Mouse (Mus musculus): ENCODE measurements around the gene Calr3. TPM values are rescaled to one million over a fixed set of nuclear protein-coding genes. Genes with fewer than 3 reads are reported as not detected.
A peak's percentile ranks its signal among the peaks of the same experiment; 100 is the strongest.

The Calr3 gene
- total and polyA plus RNA-seq, 3 experiments, result 2.7 to 4.0 TPM; not detected in 1

- Histone ChIP-seq H3K9ac (ENCODE audit: control insufficient read depth, low read depth, low read length, poor library complexity, severe bottlenecking) (peak overlapping the region; percentile 85), H3K9me3 (replicated peaks; ENCODE audit: insufficient read depth, low read length) (no peaks in the 10 kb centered on the region), H3K36me3 (ENCODE audit: control insufficient read depth in 1 of 2, insufficient read depth in 2 of 2, low read length in 2 of 2) (peaks cover 0 to 18% of the 10 kb centered on the region in 2 experiments; a peak in 2 of 4 replicates), H3K27ac (ENCODE audit: control insufficient read depth, low read depth, low read length) (peak overlapping the region; percentile 68), H3K79me2 (ENCODE audit: control insufficient read depth, insufficient read depth, low read length, poor library complexity) (peaks cover 20% of the 10 kb centered on the region), H3K4me1 (ENCODE audit: control insufficient read depth in 1 of 2, insufficient read depth in 2 of 2, low read length in 2 of 2) (peaks cover 2 to 19% of the 10 kb centered on the region in 2 experiments; a peak in 3 of 4 replicates), H3K4me3 (ENCODE audit: control insufficient read depth in 1 of 2, insufficient read depth in 1 of 2, low read depth in 2 of 2, low read length in 2 of 2) (peak overlapping the region; percentile 59 to 79), H3K27me3 (ENCODE audit: control insufficient read depth in 1 of 2, insufficient read depth in 2 of 2, low read length in 2 of 2) (no peaks in the 10 kb centered on the region)
- no peak for DNase-seq (ENCODE audit: low read depth, low spot score)
- TF ChIP-seq ZMIZ1 (IDR thresholded peaks at IDR 0.05; ENCODE audit: low read depth, low read length) (no peak), JUND (IDR thresholded peaks at IDR 0.05; ENCODE audit: low read depth, low read length) (no peak), NRF1 (IDR thresholded peaks at IDR 0.05; ENCODE audit: insufficient read depth, low read depth, low read length, poor library complexity, severe bottlenecking) (no peak), TCF12 (IDR thresholded peaks at IDR 0.05; ENCODE audit: low read depth, low read length) (no peak), HCFC1 (IDR thresholded peaks at IDR 0.05; ENCODE audit: low read depth, low read length) (no peak; the same call in 1 of the 2 replicates), TBP (IDR thresholded peaks at IDR 0.05; ENCODE audit: low read depth, low read length) (no peak)
These were observed 302 bp upstream of the Calr3 start for GRCm38 (mm10) chr8:72443994-72444350.

GRCm38 (mm10) chr8:72438248-72439015, 5.2 kb downstream of the Calr3 start:
- Histone ChIP-seq H3K4me3 (ENCODE audit: control insufficient read depth in 1 of 2, insufficient read depth in 1 of 2, low read depth in 2 of 2, low read length in 2 of 2) (no peak overlapping the region), H3K4me1 (ENCODE audit: control insufficient read depth in 1 of 2, insufficient read depth in 2 of 2, low read length in 2 of 2) (peaks cover 0 to 12% of the 10 kb centered on the region in 2 experiments; a peak in 2 of 4 replicates), H3K36me3 (ENCODE audit: control insufficient read depth in 1 of 2, insufficient read depth in 2 of 2, low read length in 2 of 2) (peaks cover 0 to 8% of the 10 kb centered on the region in 2 experiments; a peak in 2 of 4 replicates), H3K27ac (ENCODE audit: control insufficient read depth, low read depth, low read length) (no peak overlapping the region), H3K27me3 (ENCODE audit: control insufficient read depth in 1 of 2, insufficient read depth in 2 of 2, low read length in 2 of 2) (no peaks in the 10 kb centered on the region), H3K79me2 (ENCODE audit: control insufficient read depth, insufficient read depth, low read length, poor library complexity) (no peaks in the 10 kb centered on the region; the same call in 1 of the 2 replicates), H3K9ac (ENCODE audit: control insufficient read depth, low read depth, low read length, poor library complexity, severe bottlenecking) (no peak overlapping the region), H3K9me3 (replicated peaks; ENCODE audit: insufficient read depth, low read length) (no peaks in the 10 kb centered on the region)
- TF ChIP-seq RCOR1 (IDR thresholded peaks at IDR 0.05; ENCODE audit: low read depth, low read length) (no peak), UBTF (IDR thresholded peaks at IDR 0.05; ENCODE audit: borderline replicate concordance, insufficient read depth, low read depth, low read length) (no peak), USF1 (IDR thresholded peaks at IDR 0.05; ENCODE audit: low read depth, low read length) (no peak), MXI1 (IDR thresholded peaks at IDR 0.05; ENCODE audit: low read depth, low read length) (no peak), POLR2A (IDR thresholded peaks at IDR 0.05; ENCODE audit: control insufficient read depth in 1 of 2, insufficient read depth in 1 of 2, low read depth in 1 of 2, low read length in 2 of 2, poor library complexity in 1 of 2) (no peak)
- DNase-seq (ENCODE audit: low read depth, low spot score), result no peak

- no peak for TF ChIP-seq BHLHE40 (IDR thresholded peaks at IDR 0.05; ENCODE audit: borderline replicate concordance, low read depth, low read length)
- no peak for TF ChIP-seq E2F4 (IDR thresholded peaks at IDR 0.05; ENCODE audit: borderline replicate concordance, low read depth, low read length)
- TF ChIP-seq MXI1 (IDR thresholded peaks at IDR 0.05; ENCODE audit: low read depth, low read length), result no peak
- no peak for TF ChIP-seq MAZ (IDR thresholded peaks at IDR 0.05; ENCODE audit: low read depth, low read length)
- TF ChIP-seq CHD2 (IDR thresholded peaks at IDR 0.05; ENCODE audit: low read length), result no peak
- TF ChIP-seq NRF1 (IDR thresholded peaks at IDR 0.05; ENCODE audit: insufficient read depth, low read depth, low read length, poor library complexity, severe bottlenecking), result no peak
- TF ChIP-seq POLR2A (IDR thresholded peaks at IDR 0.05; ENCODE audit: control insufficient read depth in 1 of 2, insufficient read depth in 1 of 2, low read depth in 1 of 2, low read length in 2 of 2, poor library complexity in 1 of 2), result no peak
- no peak for TF ChIP-seq MEF2A (IDR thresholded peaks at IDR 0.05; ENCODE audit: extremely low read depth, insufficient replicate concordance, low read depth, low read length, poor library complexity, severe bottlenecking)
- no peak for TF ChIP-seq GABPA (IDR thresholded peaks at IDR 0.05; ENCODE audit: low read depth, low read length)
- TF ChIP-seq NELFE (IDR thresholded peaks at IDR 0.05; ENCODE audit: low read depth, low read length), result no peak
- H3K79me2 ChIP-seq (ENCODE audit: control insufficient read depth, insufficient read depth, low read length, poor library complexity), result no peaks in the 10 kb centered on the region
- no peak overlapping the region for H3K4me3 ChIP-seq (ENCODE audit: control insufficient read depth in 1 of 2, insufficient read depth in 1 of 2, low read depth in 2 of 2, low read length in 2 of 2)
- DNase-seq (ENCODE audit: low read depth, low spot score), result peak; percentile 74
- 0 out of 4 replicates have a peak, but pooled peaks cover 0 to 6% of the 10 kb centered on the region in 2 experiments for H3K4me1 ChIP-seq (ENCODE audit: control insufficient read depth in 1 of 2, insufficient read depth in 2 of 2, low read length in 2 of 2)
- no peaks in the 10 kb centered on the region; a peak in 1 of 4 replicates for H3K36me3 ChIP-seq (ENCODE audit: control insufficient read depth in 1 of 2, insufficient read depth in 2 of 2, low read length in 2 of 2)
- no peak overlapping the region for H3K27ac ChIP-seq (ENCODE audit: control insufficient read depth, low read depth, low read length)
- H3K9ac ChIP-seq (ENCODE audit: control insufficient read depth, low read depth, low read length, poor library complexity, severe bottlenecking), result no peak overlapping the region
- H3K27me3 ChIP-seq (ENCODE audit: control insufficient read depth in 1 of 2, insufficient read depth in 2 of 2, low read length in 2 of 2), result no peaks in the 10 kb centered on the region
- no peaks in the 10 kb centered on the region for H3K9me3 ChIP-seq (replicated peaks; ENCODE audit: insufficient read depth, low read length)
These were observed 8.7 kb downstream of the Calr3 start for GRCm38 (mm10) chr8:72434952-72435351.
